In genomic region chr11:60538371-60539281, GRCm38 (mm10) we compare ENCODE assay signal across 8 mouse cellular contexts. TPM values are rescaled to one million over a fixed set of nuclear protein-coding genes. Genes with fewer than 3 reads are reported as not detected.
DNase-seq lines count a peak whose midpoint lies in the region; TF ChIP-seq lines count a peak whose summit lies in the region.

No protein-coding gene starts in this region.

- DNase-seq in heart, postnatal 36 days, result peak; percentile 32 to 42
- peak; percentile 11 to 37 for DNase-seq in layer of hippocampus, adult 8-10 months (ENCODE audit: low spot score in 2 of 2)
- peak; percentile 51 for DNase-seq in lung, postnatal 10 days
- peak; percentile 44 for DNase-seq in retina, postnatal 1 day
- DNase-seq in thymus, postnatal 36 days, result peak; percentile 66 to 79

- H3K36me3 ChIP-seq in ES-Bruce4 (ENCODE audit: control insufficient read depth, insufficient read depth, low read length, poor library complexity, severe bottlenecking), result peaks cover 31% of the 10 kb centered on the region

- H3K4me1 ChIP-seq in ES-Bruce4 (ENCODE audit: control insufficient read depth, insufficient read depth, low read length), result peaks cover 2% of the 10 kb centered on the region
- H3K4me1 ChIP-seq in bone marrow macrophage, adult 2 months (ENCODE audit: control insufficient read depth, insufficient read depth, low read length), result peaks cover 21% of the 10 kb centered on the region
- H3K4me1 ChIP-seq in embryonic fibroblast, embryonic 13.5 days (ENCODE audit: control insufficient read depth, insufficient read depth, low read length), result peaks cover 8% of the 10 kb centered on the region; the same call in 1 of the 2 replicates

- peak overlapping the region; percentile 49 for H3K27ac ChIP-seq in ES-Bruce4 (ENCODE audit: insufficient read depth, low read length)
- peak overlapping the region; percentile 70 for H3K27ac ChIP-seq in bone marrow macrophage, adult 2 months (ENCODE audit: insufficient read depth, low read depth, low read length)
- peak overlapping the region; percentile 99 for H3K27ac ChIP-seq in embryonic fibroblast, embryonic 13.5 days (ENCODE audit: insufficient read depth, low read length)

- intact Hi-C loops in heart, postnatal 36 days (cut with DNase I), result loop anchor here (5.0 kb wide), 1 partner anchor 81 kb away; no protein-coding TSS in a partner anchor

- no peak for TF ChIP-seq POLR2A in ES-Bruce4 (IDR thresholded peaks at IDR 0.05; ENCODE audit: insufficient read depth, low read length)
- no peak for TF ChIP-seq POLR2A in bone marrow macrophage, adult 2 months (IDR thresholded peaks at IDR 0.05; ENCODE audit: borderline replicate concordance, low read depth, low read length)
- TF ChIP-seq POLR2A in embryonic fibroblast, embryonic 13.5 days (IDR thresholded peaks at IDR 0.05; ENCODE audit: low read depth, low read length), result no peak

- no peak for TF ChIP-seq EP300 in ES-Bruce4 (IDR thresholded peaks at IDR 0.05; ENCODE audit: insufficient read depth, low read depth, low read length)

- H3K9me3 ChIP-seq in ES-Bruce4 (replicated peaks; ENCODE audit: control insufficient read depth, insufficient read depth, low read length, poor library complexity, severe bottlenecking), result no peaks in the 10 kb centered on the region

- H3K4me3 ChIP-seq in ES-Bruce4 (ENCODE audit: low read depth, low read length), result peak overlapping the region; percentile 70
- H3K4me3 ChIP-seq in bone marrow macrophage, adult 2 months (ENCODE audit: insufficient read depth, low read length), result peak overlapping the region; percentile 81
- peak overlapping the region; percentile 79 for H3K4me3 ChIP-seq in embryonic fibroblast, embryonic 13.5 days (ENCODE audit: insufficient read depth, low read length)

- H3K9ac ChIP-seq in ES-Bruce4 (ENCODE audit: low read depth, poor library complexity, severe bottlenecking), result peak overlapping the region; percentile 95

- no peaks in the 10 kb centered on the region for H3K27me3 ChIP-seq in ES-Bruce4 (ENCODE audit: control insufficient read depth, insufficient read depth, low read length, poor library complexity, severe bottlenecking)

- TF ChIP-seq CTCF in ES-Bruce4 (IDR thresholded peaks at IDR 0.05; ENCODE audit: low read depth, low read length), result no peak
- TF ChIP-seq CTCF in bone marrow macrophage, adult 2 months (IDR thresholded peaks at IDR 0.05; ENCODE audit: low read depth, low read length), result no peak
- no peak for TF ChIP-seq CTCF in embryonic fibroblast, embryonic 13.5 days (IDR thresholded peaks at IDR 0.05; ENCODE audit: borderline replicate concordance, insufficient read depth, low read length)

RNA-seq across cellular contexts. Expression of gene Alkbh5, which starts 2.4 kb away (rescaled TPM):
- 46.6 and 52.1 TPM in 2 replicates for polyA plus RNA-seq in ES-Bruce4 (2011; ENCODE audit: insufficient read depth, insufficient read length, low read depth, missing spikeins)
- 39.2 and 40.4 TPM in 2 replicates for polyA plus RNA-seq in bone marrow macrophage, adult 2 months (2012; ENCODE audit: insufficient read depth, insufficient read length, missing spikeins)
- 46.4 and 53.5 TPM in 2 replicates for polyA plus RNA-seq in embryonic fibroblast, embryonic 13.5 days (2011; ENCODE audit: insufficient read length, low read depth, missing spikeins)
- 10 to 100 TPM; 78.2 to 82.4 TPM for total RNA-seq in heart, postnatal 36 days (2021)
- total RNA-seq in layer of hippocampus, adult 8-10 months (2022), result 10 to 100 TPM; 53.7 to 60.9 (median 57.8) TPM

Comparison
In these comparisons a context has a peak if more than half of its experiments do, and no peak if none do; other contexts are left out.
1. Peak in every context shown above with its lines: DNase-seq, H3K4me3 ChIP-seq and H3K27ac ChIP-seq.
2. H3K27ac ChIP-seq: peak in every context shown above with its lines; median percentile 99 in embryonic fibroblast, embryonic 13.5 days; 70 in bone marrow macrophage, adult 2 months; 49 in ES-Bruce4.